Mouse (Mus musculus) heart, embryonic 11.5 days (tissue): ENCODE results near the gene Sart1. TPM values are rescaled to one million over a fixed set of nuclear protein-coding genes. Genes with fewer than 3 reads are reported as not detected.

Experiments
- ATAC-seq: fragments of 200-750 bp; cut with Nextera tagmentation; replicated peaks from 2 replicates; pipeline ENCODE4 v1.8.0; 2017; ENCODE audit warnings: moderate library complexity; ENCODE audit not compliant: insufficient number of reproducible peaks, low FRiP score, low TSS enrichment
- H3K27ac ChIP-seq: fragments of 300-500 bp; sonication (generic); 2 replicates; pipeline ENCODE4 v1.5.1; 2014; ENCODE audit warnings: mild to moderate bottlenecking, low read depth, low read length
- H3K27me3 ChIP-seq: fragments of 300-500 bp; sonication (generic); 2 replicates; pipeline ENCODE4 v1.6.1; 2014; ENCODE audit warnings: mild to moderate bottlenecking, low read length, mixed read lengths; ENCODE audit not compliant: control insufficient read depth, insufficient read depth
- H3K36me3 ChIP-seq: fragments of 300-500 bp; sonication (generic); 2 replicates; pipeline ENCODE4 v1.6.1; 2014; ENCODE audit warnings: mild to moderate bottlenecking, low read length, moderate library complexity, mixed read lengths; ENCODE audit not compliant: control insufficient read depth, insufficient read depth
- H3K4me1 ChIP-seq: fragments of 300-500 bp; sonication (generic); 2 replicates; pipeline ENCODE4 v1.6.1; 2014; ENCODE audit warnings: low read length; ENCODE audit not compliant: control insufficient read depth, insufficient read depth
- H3K4me2 ChIP-seq: fragments of 300-500 bp; sonication (generic); 2 replicates; pipeline ENCODE4 v1.6.1; 2014; ENCODE audit warnings: mild to moderate bottlenecking, moderate library complexity
- H3K4me3 ChIP-seq: fragments of 300-500 bp; sonication (generic); 2 replicates; pipeline ENCODE4 v1.5.1; 2014; ENCODE audit warnings: low read depth, low read length
- H3K9ac ChIP-seq: fragments of 300-500 bp; sonication (generic); 2 replicates; pipeline ENCODE4 v1.6.1; 2014; ENCODE audit warnings: mild to moderate bottlenecking, low read depth, low read length, moderate library complexity
- H3K9me3 ChIP-seq: fragments of 300-500 bp; sonication (generic); replicated peaks from 2 replicates; pipeline ENCODE4 v1.6.1; 2016; ENCODE audit warnings: low read length; ENCODE audit not compliant: control insufficient read depth
- WGBS: fragments of 180-500 bp; shearing (Covaris S2); extraction: QIAGEN DNeasy Blood & Tissue Kit; methylation state at CpG from one replicate; pipeline ENCODE4 v1.1.7; 2014; ENCODE audit not compliant: insufficient replicate concordance; 5-methylcytosine and 5-hydroxymethylcytosine counted together
- polyA plus RNA-seq: library from polyadenylated mRNA; unstranded; fragments of >200 nt; fragmentation: Nextera tagmentation; extraction: Ambion mirVana; gene quantifications from 2 replicates; pipeline ENCODE4 v1.2.1, GENCODE M21; 2014

Sart1 gene
- polyA plus RNA-seq, 1 experiment from 2014 or later, result 44.5 TPM

DNA sequence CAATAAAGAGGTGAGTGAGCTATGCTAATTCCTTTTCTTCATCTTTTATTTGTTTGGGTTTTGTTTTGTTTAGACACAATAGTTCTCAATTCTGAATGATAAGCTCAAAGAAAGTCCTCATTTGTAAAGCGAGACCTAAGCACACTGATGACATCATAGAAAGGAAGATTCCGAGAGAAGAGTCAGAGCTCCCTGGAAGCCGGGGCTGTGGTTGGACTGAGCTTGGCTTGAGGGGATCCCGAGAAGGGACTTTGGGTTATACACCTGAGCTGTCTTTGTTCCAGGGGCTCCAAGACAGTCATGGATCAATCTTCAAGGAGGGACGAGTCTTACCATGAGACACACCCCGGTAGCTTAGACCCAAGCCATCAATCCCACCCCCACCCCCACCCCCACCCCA, 53.1 kb downstream of the Sart1 start, which contains the start of gene Catsper1:
TSS of gene Catsper1 (plus strand) at position 301 of the 400 bp plus-strand sequence.
- H3K4me3 ChIP-seq, result no peak within 1 kb of the TSS
- H3K9ac ChIP-seq, result no peak within 1 kb of the TSS
- no peak within 1 kb of the TSS for H3K27ac ChIP-seq
- no peak for ATAC-seq
- WGBS, result 86% methylated on average over 6 of the region's 6 CpGs
- no peaks in the 10 kb centered on the region for H3K9me3 ChIP-seq
- no peaks in the 10 kb centered on the region for H3K4me1 ChIP-seq
- no peaks in the 10 kb centered on the region for H3K36me3 ChIP-seq
- no peak within 1 kb of the TSS for H3K4me2 ChIP-seq
- no peaks in the 10 kb centered on the region for H3K27me3 ChIP-seq

- WGBS, result 48% methylated on average over 5 of the region's 5 CpGs
- no peak for ATAC-seq
Observed at GRCm38 (mm10) chr19:5334741-5335140, 53.8 kb downstream of the Sart1 start.

GRCm38 (mm10) chr19:5327970-5328369, 60.5 kb downstream of the Sart1 start:
- Histone ChIP-seq H3K9me3 (no peaks in the 10 kb centered on the region), H3K27ac (no peak overlapping the region), H3K4me2 (no peak overlapping the region), H3K9ac (no peak overlapping the region), H3K27me3 (no peaks in the 10 kb centered on the region), H3K36me3 (no peaks in the 10 kb centered on the region), H3K4me3 (no peak overlapping the region), H3K4me1 (no peaks in the 10 kb centered on the region)
- ATAC-seq, result no peak
- 75% methylated on average over 19 of the region's 19 CpGs for WGBS

More at GRCm38 (mm10) chr19:5334741-5335140, 53.8 kb downstream of the Sart1 start:
- Histone ChIP-seq H3K9ac (no peak overlapping the region), H3K27ac (no peak overlapping the region), H3K9me3 (no peaks in the 10 kb centered on the region), H3K27me3 (no peaks in the 10 kb centered on the region), H3K4me1 (no peaks in the 10 kb centered on the region), H3K4me3 (no peak overlapping the region), H3K4me2 (no peak overlapping the region), H3K36me3 (no peaks in the 10 kb centered on the region)

Other genes with a start within 250 kb of the Sart1 start
- gene Pacs1, start 115.6 kb downstream of the Sart1 start, polyA plus RNA-seq, result 21.4 and 22.8 TPM in 2 replicates
- gene Sf3b2, start 93.2 kb downstream of the Sart1 start, polyA plus RNA-seq, result 224 and 239 TPM in 2 replicates
- gene Gal3st3, start 90.4 kb downstream of the Sart1 start, polyA plus RNA-seq, result 3.8 and 4.8 TPM in 2 replicates
- gene Catsper1, start 53.0 kb downstream of the Sart1 start, polyA plus RNA-seq, result not detected in 2 replicates
- gene Cst6, start 39.1 kb downstream of the Sart1 start, polyA plus RNA-seq, result 0.60 and 0.84 TPM in 2 replicates
- gene Eif1ad, start 22.0 kb downstream of the Sart1 start, polyA plus RNA-seq, result 45.3 and 49.4 TPM in 2 replicates
- gene Banf1, start 21.5 kb downstream of the Sart1 start, polyA plus RNA-seq, result 443 and 453 TPM in 2 replicates
- 0.87 and 1.7 TPM in 2 replicates for gene Tsga10ip, start 13.8 kb upstream of the Sart1 start, polyA plus RNA-seq
- 138 and 150 TPM in 2 replicates for gene Drap1, start 36.3 kb upstream of the Sart1 start, polyA plus RNA-seq
- 23.8 and 27.4 TPM in 2 replicates for gene AI837181, start 36.4 kb upstream of the Sart1 start, polyA plus RNA-seq
- gene Fosl1, start 58.8 kb upstream of the Sart1 start, polyA plus RNA-seq, result not detected in 2 replicates
- 8.1 and 10.0 TPM in 2 replicates for gene Ccdc85b, start 69.2 kb upstream of the Sart1 start, polyA plus RNA-seq
- gene Fibp, start 71.9 kb upstream of the Sart1 start, polyA plus RNA-seq, result 73.6 and 79.8 TPM in 2 replicates
- 0.84 and 0.86 TPM in 2 replicates for gene Ctsw, start 79.8 kb upstream of the Sart1 start, polyA plus RNA-seq
- gene Efemp2, start 85.3 kb upstream of the Sart1 start, polyA plus RNA-seq, result 72.2 and 72.5 TPM in 2 replicates
- gene Mus81, start 99.7 kb upstream of the Sart1 start, polyA plus RNA-seq, result 32.2 and 40.0 TPM in 2 replicates
- 2,455 and 2,528 TPM in 2 replicates for gene Cfl1, start 101.8 kb upstream of the Sart1 start, polyA plus RNA-seq
- gene 1700020D05Rik, start 115.1 kb upstream of the Sart1 start, polyA plus RNA-seq, result not detected in 2 replicates
- gene Snx32, start 121.8 kb upstream of the Sart1 start, polyA plus RNA-seq, result 14.0 and 16.7 TPM in 2 replicates
- gene Ovol1, start 171.9 kb upstream of the Sart1 start, polyA plus RNA-seq, result 0.29 TPM in 1 of 2 replicates, not detected in the other
- 1.8 and 2.3 TPM in 2 replicates for gene Ap5b1, start 179.3 kb upstream of the Sart1 start, polyA plus RNA-seq
- 97.1 and 106 TPM in 2 replicates for gene Rnaseh2c, start 213.2 kb upstream of the Sart1 start, polyA plus RNA-seq
- gene Kat5, start 221.5 kb upstream of the Sart1 start, polyA plus RNA-seq, result 20.9 and 23.4 TPM in 2 replicates
- gene Rela, start 248.8 kb upstream of the Sart1 start, polyA plus RNA-seq, result 35.7 and 36.2 TPM in 2 replicates